Mouse (Mus musculus): ENCODE results near the gene Gng12.

- TF ChIP-seq ZC3H11A (IDR thresholded peaks at IDR 0.05; ENCODE audit: borderline replicate concordance, low read depth, low read length): no peak
- TF ChIP-seq HCFC1 (IDR thresholded peaks at IDR 0.05; ENCODE audit: borderline replicate concordance, insufficient read depth, low read length): no peak
- no peak for TF ChIP-seq ZNF384 (IDR thresholded peaks at IDR 0.05; ENCODE audit: low read depth, low read length)
- TF ChIP-seq MAFK (IDR thresholded peaks at IDR 0.05; ENCODE audit: insufficient read depth, low read depth, low read length): no peak
- no peak for TF ChIP-seq CHD2 (IDR thresholded peaks at IDR 0.05; ENCODE audit: low read depth, low read length)
Observed at GRCm38 (mm10) chr6:67057991-67058696, 161.9 kb downstream of the Gng12 start.

Measured in ES-E14 (cell line).